Mouse (Mus musculus): Measurements from ENCODE around the gene Cd207.

The Cd207 gene

DNA sequence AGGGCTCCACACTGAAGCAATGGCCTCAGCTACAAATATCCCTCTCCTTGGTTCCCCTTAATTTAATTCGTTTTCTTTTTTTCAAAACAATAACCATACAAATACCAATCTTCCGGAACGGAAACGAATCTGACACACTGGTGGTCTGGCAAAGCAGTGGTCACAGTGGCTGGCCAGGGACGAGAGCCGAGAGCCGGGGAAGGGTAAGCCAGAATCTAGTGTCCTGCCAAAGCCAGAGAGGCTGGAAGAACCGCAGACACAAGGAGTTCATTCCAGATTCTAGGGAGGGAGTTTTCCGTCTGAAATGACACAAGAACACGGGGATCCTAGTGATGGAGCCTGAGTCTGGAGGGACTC lies 26.0 kb upstream of the Cd207 start:
- ChIA-PET CTCF (interaction anchor here (0.7 to 4.0 kb wide), 11 partner anchors 8 to 128 kb away, joined by 3 to 18 read pairs (median 4); partner anchors contain the start of genes Paip2b (in 1 of the 4) and Tex261 (in 1 of the 4)), POLR2A (interaction anchor here in 3 of 4 experiments (0.5 to 13.0 kb wide), 11 partner anchors 9 to 578 kb away, joined by 3 to 218 read pairs (median 4); partner anchors contain the start of genes Vax2 (in 2 of the 3), Nagk (in 1 of the 3), Paip2b (in 1 of the 3) and Tex261 (in 1 of the 3))

DNA sequence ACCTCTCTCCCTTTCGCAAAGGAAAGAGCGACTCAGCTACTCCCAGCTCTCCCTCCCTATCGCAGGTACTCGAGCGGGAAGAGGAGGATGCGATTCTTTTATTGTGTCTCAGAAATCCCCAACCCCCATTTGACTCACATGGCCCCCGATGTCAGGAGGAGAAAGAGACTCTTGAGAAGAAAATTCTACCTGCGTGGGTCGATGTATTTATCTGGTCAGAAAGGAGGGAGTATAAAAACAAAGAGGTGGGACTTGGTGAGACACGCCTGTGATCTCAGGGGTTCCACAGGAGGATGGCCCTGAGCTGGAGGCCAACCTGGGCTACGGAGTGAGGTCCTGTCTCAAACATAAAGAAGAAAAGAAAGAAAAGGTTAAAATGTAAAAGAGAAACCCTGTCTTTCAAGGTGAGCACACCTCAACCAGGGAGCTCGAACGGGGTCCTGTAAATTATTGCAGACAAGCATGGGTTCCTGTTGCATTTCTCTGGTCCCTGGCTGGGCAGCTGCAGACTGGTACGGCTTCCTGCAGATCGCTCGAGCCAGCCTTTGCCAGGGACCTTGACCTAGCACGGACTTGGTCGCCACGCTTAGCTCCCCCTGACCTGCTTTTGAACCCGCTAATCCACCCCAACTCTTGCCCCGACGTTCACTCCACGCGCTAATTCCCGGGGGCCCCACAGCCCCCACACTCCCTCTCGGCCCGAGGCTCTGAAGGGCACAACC lies 25.5 kb upstream of the Cd207 start:
- POLR2A ChIA-PET: interaction anchor here in 3 of 4 experiments (0.5 to 13.0 kb wide), 11 partner anchors 9 to 187 kb away, joined by 3 to 218 read pairs (median 4); partner anchors contain the start of genes Vax2 (in 2 of the 3), Ankrd53 (in 1 of the 3), Nagk (in 1 of the 3) and Paip2b (in 1 of the 3)
- CTCF ChIA-PET: interaction anchor here (0.6 to 4.0 kb wide), 13 partner anchors 8 to 425 kb away, joined by 3 to 18 read pairs (median 4); partner anchors contain the start of genes Tex261 (in 1 of the 4) and Vax2 (in 1 of the 4)

DNA sequence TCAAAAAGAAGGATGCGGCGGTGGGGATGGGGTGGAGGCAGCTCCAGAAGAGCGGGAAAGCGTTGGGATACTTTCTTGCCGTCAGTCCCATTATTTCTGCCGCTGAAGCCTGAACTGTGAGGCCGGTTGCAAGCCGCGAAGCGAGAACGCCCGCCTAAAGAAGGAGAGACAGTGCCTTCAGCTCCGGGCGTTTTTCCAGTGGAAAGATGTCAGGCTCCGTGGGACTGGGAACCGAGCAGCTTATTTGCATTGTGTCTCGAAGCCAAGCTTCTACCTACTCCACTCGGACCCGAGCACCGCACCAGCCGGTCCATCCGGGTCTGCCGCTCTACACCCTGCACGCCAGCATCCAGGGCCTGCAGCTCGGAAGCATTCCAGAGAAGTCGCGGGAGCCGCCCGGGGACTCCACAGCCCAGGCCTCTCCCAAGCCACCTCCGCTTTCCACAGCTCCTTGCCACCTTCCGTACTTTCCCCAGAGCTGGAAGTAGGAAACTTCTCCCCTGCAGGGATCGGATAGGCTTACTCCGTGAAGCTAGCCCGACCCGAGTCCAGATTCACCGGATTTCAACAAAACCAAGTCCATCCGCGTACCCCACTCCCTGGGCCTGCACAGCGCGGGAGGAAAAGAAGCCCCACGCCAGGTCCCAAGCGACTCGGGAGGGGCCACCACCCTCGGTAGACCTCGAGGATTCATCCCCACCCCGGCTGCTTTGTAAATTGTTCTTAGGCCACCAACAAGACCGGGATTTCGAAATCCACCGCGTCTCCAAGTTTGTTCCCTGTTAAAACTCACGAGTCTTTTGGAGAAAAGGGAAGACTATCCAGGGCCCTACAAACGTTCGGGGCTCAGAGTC lies 24.7 kb upstream of the Cd207 start:
- POLR2A ChIA-PET: interaction anchor here in 3 of 4 experiments (0.5 to 13.0 kb wide), 11 partner anchors 8 to 188 kb away, joined by 3 to 218 read pairs (median 4); partner anchors contain the start of genes Vax2 (in 3 of the 3), Ankrd53 (in 1 of the 3), Nagk (in 1 of the 3) and Tex261 (in 1 of the 3)
- CTCF ChIA-PET: interaction anchor here (0.6 to 4.0 kb wide), 14 partner anchors 8 to 424 kb away, joined by 3 to 18 read pairs (median 4); partner anchors contain the start of genes Tex261 (in 1 of the 4) and Vax2 (in 1 of the 4)

GRCm38 (mm10) chr6:83701001-83701400 lies 23.3 kb upstream of the Cd207 start:
- POLR2A ChIA-PET: interaction anchor here in 2 of 4 experiments (1.1 to 13.0 kb wide), 6 partner anchors 12 to 68 kb away, joined by 3 to 218 read pairs (median 5); partner anchors contain the start of gene Vax2 (in 2 of the 2)
- CTCF ChIA-PET: interaction anchor here in 2 of 4 experiments (1.2 to 3.2 kb wide), 9 partner anchors 10 to 118 kb away, joined by 3 to 13 read pairs (median 5); partner anchors contain the start of gene Vax2 (in 2 of the 2)

DNA sequence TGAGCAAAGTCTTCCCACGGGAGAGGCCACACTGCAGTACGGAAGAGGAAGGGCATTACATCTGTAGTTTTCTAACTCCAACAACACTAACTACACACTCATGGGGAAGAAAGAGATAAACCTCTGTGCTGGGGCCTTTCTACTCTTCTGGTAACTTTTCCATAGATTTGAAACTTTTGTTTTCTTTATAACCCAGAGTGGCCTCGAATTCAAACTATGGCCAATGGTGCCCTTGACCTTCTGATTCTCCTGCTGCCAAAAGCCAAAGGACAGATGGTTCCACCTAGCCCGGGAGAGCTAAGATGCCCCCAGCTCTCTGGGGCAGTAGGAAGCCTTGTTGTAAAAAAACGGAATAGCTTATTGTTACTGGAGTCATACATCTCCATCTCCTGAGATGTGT lies 22.3 kb upstream of the Cd207 start:
- ChIA-PET POLR2A (interaction anchor here in 3 of 4 experiments (0.6 to 13.0 kb wide), 9 partner anchors 13 to 723 kb away, joined by 3 to 218 read pairs (median 4); partner anchors contain the start of gene Vax2 (in 2 of the 3)), CTCF (interaction anchor here in 1 of 4 experiments (0.8 to 3.2 kb wide), 3 partner anchors 11 to 31 kb away, joined by 3 to 13 read pairs (median 5); partner anchors contain the start of gene Vax2)

DNA sequence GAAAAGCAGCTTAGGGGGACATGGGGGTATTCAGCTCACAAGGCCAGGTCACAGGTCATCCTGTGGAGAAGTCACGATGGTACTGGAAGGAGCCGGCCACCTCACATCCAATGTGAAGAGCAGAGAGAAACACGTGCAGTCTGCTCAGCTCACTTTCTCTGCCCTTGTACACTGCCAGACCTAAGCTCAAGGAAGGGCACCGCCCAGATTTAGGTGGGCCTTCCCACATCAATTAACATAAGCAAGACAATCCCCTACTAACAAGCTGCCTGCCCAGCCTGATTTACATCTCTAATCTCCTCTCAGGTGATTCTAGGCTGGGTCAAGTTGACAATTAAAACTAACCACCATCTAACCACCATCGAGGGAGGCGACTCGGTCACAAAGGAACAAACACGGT lies 20.3 kb upstream of the Cd207 start:
- ChIA-PET POLR2A (interaction anchor here in 3 of 4 experiments (0.5 to 13.0 kb wide), 41 partner anchors 9 to 1754 kb away, joined by 3 to 218 read pairs (median 5); partner anchors contain the start of genes Vax2 (in 3 of the 3), Mob1a (in 2 of the 3), Mthfd2 (in 2 of the 3) and Tex261 (in 2 of the 3)), CTCF (interaction anchor here (0.6 to 3.8 kb wide), 20 partner anchors 13 to 392 kb away, joined by 3 to 41 read pairs (median 5); partner anchors contain the start of genes Tex261 (in 3 of the 4), Vax2 (in 2 of the 4) and Ankrd53 (in 1 of the 4))

DNA sequence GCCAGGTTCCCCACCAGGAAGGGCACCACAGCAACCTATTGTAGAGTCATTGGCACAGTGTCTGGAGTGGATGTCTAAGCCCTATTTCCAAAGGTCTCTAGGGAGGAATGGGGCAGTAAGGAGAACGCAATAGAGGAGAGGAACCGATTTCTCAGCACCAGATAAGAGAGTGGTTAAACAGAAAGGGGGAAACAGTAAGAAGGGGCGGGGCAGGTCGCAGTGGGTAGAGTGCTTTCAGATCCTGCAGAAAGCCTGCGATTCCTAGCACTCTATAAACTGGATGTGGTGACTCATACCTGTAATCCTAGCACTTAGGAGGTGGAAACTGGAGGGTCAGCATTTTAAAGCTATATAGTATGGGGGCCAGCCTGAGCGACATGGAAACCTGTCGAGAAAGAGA lies 19.0 kb upstream of the Cd207 start:
- POLR2A ChIA-PET: interaction anchor here (0.6 to 13.0 kb wide), 20 partner anchors 14 to 371 kb away, joined by 3 to 218 read pairs (median 6); partner anchors contain the start of genes Vax2 (in 3 of the 4), Nagk (in 2 of the 4), Paip2b (in 2 of the 4) and Tex261 (in 2 of the 4)
- CTCF ChIA-PET: interaction anchor here (0.5 to 5.4 kb wide), 19 partner anchors 8 to 387 kb away, joined by 3 to 56 read pairs (median 4); partner anchors contain the start of genes Tex261 (in 3 of the 4) and Vax2 (in 2 of the 4)

- ChIA-PET CTCF (interaction anchor here (0.5 to 5.4 kb wide), 20 partner anchors 9 to 377 kb away, joined by 3 to 56 read pairs (median 4); partner anchors contain the start of genes Tex261 (in 3 of the 4), Atp6v1b1 (in 1 of the 4) and Vax2 (in 1 of the 4)), POLR2A (interaction anchor here in 2 of 4 experiments (0.9 to 13.0 kb wide), 13 partner anchors 15 to 370 kb away, joined by 3 to 218 read pairs (median 7); partner anchors contain the start of genes Tex261 (in 2 of the 2), Vax2 (in 2 of the 2), Atp6v1b1 (in 1 of the 2) and Mob1a (in 1 of the 2))
These were observed 18.1 kb upstream of the Cd207 start for GRCm38 (mm10) chr6:83695731-83696130.

DNA sequence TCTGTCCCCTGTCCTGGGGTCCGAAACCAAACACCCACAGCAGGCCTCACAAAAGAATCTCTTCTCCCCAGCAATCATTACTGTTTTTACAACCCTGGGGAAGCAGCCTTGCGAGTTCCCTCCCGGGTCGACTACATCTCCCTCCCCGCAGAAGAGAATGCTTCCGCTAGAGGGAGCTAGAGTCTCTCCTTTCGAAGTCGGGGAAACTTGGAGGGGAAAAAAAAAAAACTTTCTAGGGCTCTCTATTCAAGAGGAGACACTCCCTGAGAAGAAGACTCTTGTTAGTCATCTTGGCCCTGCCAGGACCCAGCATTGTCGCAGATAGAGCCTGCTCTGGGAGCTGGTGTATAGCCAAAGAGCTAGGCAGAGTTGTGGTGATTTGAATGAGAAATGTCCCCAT lies 16.2 kb upstream of the Cd207 start:
- ChIA-PET CTCF (interaction anchor here (0.5 to 5.4 kb wide), 49 partner anchors 9 to 368 kb away, joined by 3 to 56 read pairs (median 4); partner anchors contain the start of genes Vax2 (in 3 of the 4), Nagk (in 2 of the 4), Tex261 (in 2 of the 4) and Atp6v1b1 (in 1 of the 4)), POLR2A (interaction anchor here in 3 of 4 experiments (0.5 to 13.0 kb wide), 7 partner anchors 12 to 37 kb away, joined by 3 to 218 read pairs (median 3); partner anchors contain the start of gene Vax2 (in 2 of the 3))

DNA sequence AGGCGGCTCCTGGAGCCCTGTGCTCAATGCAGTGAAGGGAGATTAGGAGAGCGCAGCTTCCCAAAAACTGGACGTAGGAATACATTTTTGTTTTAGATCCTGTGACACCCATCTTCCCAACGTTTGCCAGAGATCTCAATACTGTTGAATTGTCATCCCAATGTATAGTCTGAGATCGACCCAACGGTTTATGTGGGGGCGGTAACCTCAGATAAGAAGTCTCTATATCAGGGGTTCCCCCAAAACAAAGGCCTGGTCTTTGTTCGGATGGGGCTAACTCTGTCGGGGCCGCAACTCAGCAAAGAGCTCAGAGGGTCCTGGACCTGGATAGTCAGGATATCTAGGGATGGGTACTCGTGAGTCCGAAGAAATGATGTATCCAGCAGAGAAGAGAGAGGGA lies 15.3 kb upstream of the Cd207 start:
- CTCF ChIA-PET: interaction anchor here in 3 of 4 experiments (0.6 to 5.4 kb wide), 13 partner anchors 11 to 110 kb away, joined by 3 to 56 read pairs (median 7); partner anchors contain the start of gene Tex261 (in 2 of the 3)
- POLR2A ChIA-PET: interaction anchor here in 2 of 4 experiments (1.2 to 13.0 kb wide), 3 partner anchors 10 to 20 kb away, joined by 3 to 218 read pairs (median 4); partner anchors contain the start of gene Vax2 (in 1 of the 2)

- ChIA-PET CTCF (interaction anchor here (0.6 to 4.3 kb wide), 42 partner anchors 9 to 375 kb away, joined by 3 to 35 read pairs (median 5); partner anchors contain the start of genes Tex261 (in 4 of the 4), Vax2 (in 2 of the 4), Cd207 (in 1 of the 4) and Zfp638 (in 1 of the 4)), POLR2A (interaction anchor here in 3 of 4 experiments (0.5 to 1.7 kb wide), 10 partner anchors 12 to 1648 kb away, joined by 3 to 4 read pairs (median 3); partner anchors contain the start of gene Tex261 (in 1 of the 3))
These were observed 13.3 kb upstream of the Cd207 start for GRCm38 (mm10) chr6:83690936-83691335.

DNA sequence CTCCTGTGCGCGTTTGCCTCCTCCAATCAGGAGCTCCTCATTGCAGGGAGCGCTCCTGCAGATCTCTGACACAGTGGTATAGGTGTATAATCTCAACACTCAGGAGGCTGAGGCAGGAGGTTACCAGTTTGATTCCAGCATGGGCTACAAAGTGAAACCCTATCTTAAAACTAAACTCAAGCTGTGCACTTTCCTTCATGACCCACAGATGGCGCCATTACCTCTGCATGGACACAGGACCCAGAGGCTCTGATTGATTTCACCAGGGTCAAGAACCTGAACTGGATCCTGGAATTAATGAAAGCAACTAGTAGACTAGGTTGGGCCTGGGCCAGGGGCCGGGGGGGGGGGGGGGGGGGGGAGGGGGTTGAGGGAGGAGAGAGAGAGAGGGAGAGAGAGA lies 12.6 kb upstream of the Cd207 start:
- CTCF ChIA-PET: interaction anchor here (0.5 to 4.3 kb wide), 56 partner anchors 8 to 769 kb away, joined by 3 to 35 read pairs (median 4); partner anchors contain the start of genes Tex261 (in 4 of the 4), Vax2 (in 3 of the 4), Cd207 (in 1 of the 4) and Zfp638 (in 1 of the 4)
- POLR2A ChIA-PET: interaction anchor here in 3 of 4 experiments (0.6 to 1.7 kb wide), 8 partner anchors 27 to 1648 kb away, joined by 3 to 4 read pairs (median 3); partner anchors contain the start of genes Nagk (in 1 of the 3) and Tex261 (in 1 of the 3)

- CTCF ChIA-PET: interaction anchor here (0.5 to 4.3 kb wide), 26 partner anchors 8 to 107 kb away, joined by 3 to 35 read pairs (median 8); partner anchors contain the start of genes Tex261 (in 2 of the 4) and Vax2 (in 2 of the 4)
- POLR2A ChIA-PET: interaction anchor here in 2 of 4 experiments (0.8 to 1.7 kb wide), 3 partner anchors 28 to 106 kb away, joined by 3 to 4 read pairs (median 4); partner anchors contain the start of gene Nagk (in 1 of the 2)
These were observed 11.7 kb upstream of the Cd207 start for GRCm38 (mm10) chr6:83689374-83689773.

- ChIA-PET CTCF (interaction anchor here (0.6 to 6.2 kb wide), 33 partner anchors 8 to 545 kb away, joined by 3 to 68 read pairs (median 4); partner anchors contain the start of genes Tex261 (in 3 of the 4), Mob1a (in 1 of the 4), Mthfd2 (in 1 of the 4) and Stambp (in 1 of the 4)), POLR2A (interaction anchor here in 1 of 4 experiments (1.1 kb wide), 1 partner anchor 90 kb away, joined by 6 read pairs; no protein-coding TSS in a partner anchor)
These were observed 4.3 kb downstream of the Cd207 start for GRCm38 (mm10) chr6:83673395-83673794.

GRCm38 (mm10) chr6:83665009-83665408 lies 12.6 kb downstream of the Cd207 start:
- ChIA-PET CTCF (no interaction called here), POLR2A (no interaction called here)

DNA sequence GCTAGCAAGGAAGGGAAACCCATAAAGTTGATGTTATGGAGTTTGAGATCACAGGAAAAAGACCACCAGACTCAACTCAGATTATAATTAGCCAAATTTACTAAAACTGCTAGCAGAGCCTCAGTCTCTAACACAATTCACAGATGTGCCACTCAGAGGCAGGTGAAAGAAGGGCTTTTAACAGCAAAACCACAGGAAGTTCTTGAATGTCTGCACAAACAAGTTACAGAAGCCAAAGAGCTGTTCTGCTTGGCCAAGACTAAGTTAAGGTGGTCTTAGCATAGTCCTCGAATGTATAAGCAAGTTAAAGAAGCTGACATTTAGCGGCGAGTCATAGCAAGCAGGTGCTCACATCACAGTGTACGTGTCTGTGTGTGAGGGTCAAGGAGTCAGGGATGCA lies 16.8 kb downstream of the Cd207 start:
- ChIA-PET CTCF (interaction anchor here in 2 of 4 experiments (0.7 to 1.0 kb wide), 2 partner anchors 11 to 77 kb away, joined by 3 read pairs; no protein-coding TSS in a partner anchor), POLR2A (interaction anchor here in 1 of 4 experiments (1.7 kb wide), 1 partner anchor 9 kb away, joined by 3 read pairs; no protein-coding TSS in a partner anchor)
